Mouse (Mus musculus): ENCODE data around the gene Tec. TPM values are rescaled to one million over a fixed set of nuclear protein-coding genes. Genes with fewer than 3 reads are reported as not detected.
"Not testable (repeated sequence)": the region's sequence is repeated elsewhere in the genome, so short reads cannot be mapped to it uniquely, and the experiment has no call there.

Gene Tec
- polyA plus RNA-seq, 1 experiment from 2014 or later: 4.3 TPM

- 82% methylated on average over 3 of the region's 3 CpGs for WGBS
- Histone ChIP-seq H3K9ac (ENCODE audit: low read length) (no peak overlapping the region), H3K4me1 (ENCODE audit: control insufficient read depth, insufficient read depth, low read length) (no peaks in the 10 kb centered on the region), H3K4me2 (ENCODE audit: low read length) (no peak overlapping the region), H3K27ac (ENCODE audit: low read depth, low read length) (no peak overlapping the region), H3K36me3 (ENCODE audit: control insufficient read depth, insufficient read depth, low read length) (no peaks in the 10 kb centered on the region), H3K9me3 (replicated peaks; ENCODE audit: control insufficient read depth, low read length) (no peaks in the 10 kb centered on the region), H3K27me3 (replicated peaks; ENCODE audit: control insufficient read depth, insufficient read depth, low read length) (no peaks in the 10 kb centered on the region), H3K4me3 (ENCODE audit: low read depth, low read length) (no peak overlapping the region)
- ATAC-seq: no peak
- no peak for DNase-seq (ENCODE audit: low spot score)
These were observed 47.6 kb downstream of the Tec start for GRCm38 (mm10) chr5:72820651-72821050.

GRCm38 (mm10) chr5:72820036-72820640 lies 48.1 kb downstream of the Tec start:
- Histone ChIP-seq H3K4me3 (ENCODE audit: low read depth, low read length) (no peak overlapping the region), H3K27me3 (replicated peaks; ENCODE audit: control insufficient read depth, insufficient read depth, low read length) (no peaks in the 10 kb centered on the region), H3K36me3 (ENCODE audit: control insufficient read depth, insufficient read depth, low read length) (no peaks in the 10 kb centered on the region), H3K4me2 (ENCODE audit: low read length) (no peak overlapping the region), H3K27ac (ENCODE audit: low read depth, low read length) (no peak overlapping the region), H3K9ac (ENCODE audit: low read length) (no peak overlapping the region), H3K9me3 (replicated peaks; ENCODE audit: control insufficient read depth, low read length) (no peaks in the 10 kb centered on the region), H3K4me1 (ENCODE audit: control insufficient read depth, insufficient read depth, low read length) (no peaks in the 10 kb centered on the region)
- WGBS: 89% methylated on average over 8 of the region's 8 CpGs
- DNase-seq (ENCODE audit: low spot score) (no peak), ATAC-seq (no peak)

GRCm38 (mm10) chr5:72818513-72819180 lies 49.6 kb downstream of the Tec start:
- Histone ChIP-seq H3K27me3 (replicated peaks; ENCODE audit: control insufficient read depth, insufficient read depth, low read length) (no peaks in the 10 kb centered on the region), H3K9ac (ENCODE audit: low read length) (no peak overlapping the region), H3K4me1 (ENCODE audit: control insufficient read depth, insufficient read depth, low read length) (no peaks in the 10 kb centered on the region), H3K36me3 (ENCODE audit: control insufficient read depth, insufficient read depth, low read length) (no peaks in the 10 kb centered on the region), H3K4me3 (ENCODE audit: low read depth, low read length) (no peak overlapping the region), H3K4me2 (ENCODE audit: low read length) (no peak overlapping the region), H3K9me3 (replicated peaks; ENCODE audit: control insufficient read depth, low read length) (no peaks in the 10 kb centered on the region), H3K27ac (ENCODE audit: low read depth, low read length) (no peak overlapping the region)
- WGBS: 91% methylated on average over 5 of the region's 5 CpGs
- DNase-seq (ENCODE audit: low spot score): no peak
- ATAC-seq: no peak

GRCm38 (mm10) chr5:72817523-72818091 lies 50.7 kb downstream of the Tec start:
- no peaks in the 10 kb centered on the region for H3K9me3 ChIP-seq (replicated peaks; ENCODE audit: control insufficient read depth, low read length)
- no peak overlapping the region for H3K4me2 ChIP-seq (ENCODE audit: low read length)
- 41% methylated on average over 10 of the region's 10 CpGs for WGBS
- peak; percentile 57 for DNase-seq (ENCODE audit: low spot score)
- H3K36me3 ChIP-seq (ENCODE audit: control insufficient read depth, insufficient read depth, low read length): no peaks in the 10 kb centered on the region
- H3K4me1 ChIP-seq (ENCODE audit: control insufficient read depth, insufficient read depth, low read length): no peaks in the 10 kb centered on the region
- peak; percentile 32; the same call in 1 of the 2 replicates for ATAC-seq
- H3K9ac ChIP-seq (ENCODE audit: low read length): no peak overlapping the region
- H3K27ac ChIP-seq (ENCODE audit: low read depth, low read length): no peak overlapping the region
- H3K27me3 ChIP-seq (replicated peaks; ENCODE audit: control insufficient read depth, insufficient read depth, low read length): no peaks in the 10 kb centered on the region
- no peak overlapping the region for H3K4me3 ChIP-seq (ENCODE audit: low read depth, low read length)

- not testable (repeated sequence) for H3K4me1 ChIP-seq (ENCODE audit: control insufficient read depth, insufficient read depth, low read length); H3K27ac ChIP-seq (ENCODE audit: low read depth, low read length); H3K36me3 ChIP-seq (ENCODE audit: control insufficient read depth, insufficient read depth, low read length); DNase-seq (ENCODE audit: low spot score); H3K4me3 ChIP-seq (ENCODE audit: low read depth, low read length); H3K4me2 ChIP-seq (ENCODE audit: low read length); H3K27me3 ChIP-seq (replicated peaks; ENCODE audit: control insufficient read depth, insufficient read depth, low read length); H3K9ac ChIP-seq (ENCODE audit: low read length); ATAC-seq; H3K9me3 ChIP-seq (replicated peaks; ENCODE audit: control insufficient read depth, low read length)
- 75% methylated on average over 7 of the region's 7 CpGs for whole genome bisulfite sequencing
These were observed 51.3 kb downstream of the Tec start for GRCm38 (mm10) chr5:72816960-72817359.

- no peak for DNase-seq (ENCODE audit: low spot score)
- Histone ChIP-seq H3K4me2 (ENCODE audit: low read length) (no peak overlapping the region), H3K27ac (ENCODE audit: low read depth, low read length) (no peak overlapping the region)
These were observed 51.8 kb downstream of the Tec start for GRCm38 (mm10) chr5:72816491-72816890.

GRCm38 (mm10) chr5:72816046-72816445 lies 52.2 kb downstream of the Tec start:
- Histone ChIP-seq H3K4me1 (ENCODE audit: control insufficient read depth, insufficient read depth, low read length) (no peaks in the 10 kb centered on the region), H3K27ac (ENCODE audit: low read depth, low read length) (no peak overlapping the region), H3K36me3 (ENCODE audit: control insufficient read depth, insufficient read depth, low read length) (no peaks in the 10 kb centered on the region), H3K9me3 (replicated peaks; ENCODE audit: control insufficient read depth, low read length) (no peaks in the 10 kb centered on the region), H3K9ac (ENCODE audit: low read length) (no peak overlapping the region), H3K4me2 (ENCODE audit: low read length) (no peak overlapping the region), H3K27me3 (replicated peaks; ENCODE audit: control insufficient read depth, insufficient read depth, low read length) (no peaks in the 10 kb centered on the region), H3K4me3 (ENCODE audit: low read depth, low read length) (no peak overlapping the region)
- DNase-seq (ENCODE audit: low spot score) (no peak), ATAC-seq (no peak)
- 83% methylated on average over 1 of the region's 1 CpGs for WGBS

More at GRCm38 (mm10) chr5:72816491-72816890, 51.8 kb downstream of the Tec start:
- Histone ChIP-seq H3K36me3 (ENCODE audit: control insufficient read depth, insufficient read depth, low read length) (no peaks in the 10 kb centered on the region), H3K9ac (ENCODE audit: low read length) (no peak overlapping the region), H3K4me3 (ENCODE audit: low read depth, low read length) (no peak overlapping the region), H3K27me3 (replicated peaks; ENCODE audit: control insufficient read depth, insufficient read depth, low read length) (no peaks in the 10 kb centered on the region), H3K9me3 (replicated peaks; ENCODE audit: control insufficient read depth, low read length) (no peaks in the 10 kb centered on the region), H3K4me1 (ENCODE audit: control insufficient read depth, insufficient read depth, low read length) (no peaks in the 10 kb centered on the region)
- WGBS: 57% methylated on average over 2 of the region's 2 CpGs
- no peak for ATAC-seq

GRCm38 (mm10) chr5:72815361-72815760 lies 52.9 kb downstream of the Tec start:
- H3K27ac ChIP-seq (ENCODE audit: low read depth, low read length): no peak overlapping the region
- H3K4me1 ChIP-seq (ENCODE audit: control insufficient read depth, insufficient read depth, low read length): no peaks in the 10 kb centered on the region
- DNase-seq (ENCODE audit: low spot score): no peak
- no peak overlapping the region for H3K4me2 ChIP-seq (ENCODE audit: low read length)
- H3K4me3 ChIP-seq (ENCODE audit: low read depth, low read length): no peak overlapping the region
- no peaks in the 10 kb centered on the region for H3K9me3 ChIP-seq (replicated peaks; ENCODE audit: control insufficient read depth, low read length)
- no peak for ATAC-seq
- 90% methylated on average over 6 of the region's 6 CpGs for WGBS
- H3K9ac ChIP-seq (ENCODE audit: low read length): no peak overlapping the region
- H3K27me3 ChIP-seq (replicated peaks; ENCODE audit: control insufficient read depth, insufficient read depth, low read length): no peaks in the 10 kb centered on the region
- no peaks in the 10 kb centered on the region for H3K36me3 ChIP-seq (ENCODE audit: control insufficient read depth, insufficient read depth, low read length)

GRCm38 (mm10) chr5:72814072-72814471 lies 54.2 kb downstream of the Tec start:
- Histone ChIP-seq H3K27ac (ENCODE audit: low read depth, low read length) (no peak overlapping the region), H3K4me2 (ENCODE audit: low read length) (no peak overlapping the region), H3K36me3 (ENCODE audit: control insufficient read depth, insufficient read depth, low read length) (no peaks in the 10 kb centered on the region), H3K27me3 (replicated peaks; ENCODE audit: control insufficient read depth, insufficient read depth, low read length) (no peaks in the 10 kb centered on the region), H3K9me3 (replicated peaks; ENCODE audit: control insufficient read depth, low read length) (no peaks in the 10 kb centered on the region), H3K4me1 (ENCODE audit: control insufficient read depth, insufficient read depth, low read length) (no peaks in the 10 kb centered on the region), H3K9ac (ENCODE audit: low read length) (no peak overlapping the region), H3K4me3 (ENCODE audit: low read depth, low read length) (no peak overlapping the region)
- WGBS: 86% methylated on average over 5 of the region's 5 CpGs
- DNase-seq (ENCODE audit: low spot score): no peak
- ATAC-seq: no peak

Data from forebrain, embryonic 14.5 days (tissue).